Mouse (Mus musculus): ENCODE results near the gene Clec16a.

DNA sequence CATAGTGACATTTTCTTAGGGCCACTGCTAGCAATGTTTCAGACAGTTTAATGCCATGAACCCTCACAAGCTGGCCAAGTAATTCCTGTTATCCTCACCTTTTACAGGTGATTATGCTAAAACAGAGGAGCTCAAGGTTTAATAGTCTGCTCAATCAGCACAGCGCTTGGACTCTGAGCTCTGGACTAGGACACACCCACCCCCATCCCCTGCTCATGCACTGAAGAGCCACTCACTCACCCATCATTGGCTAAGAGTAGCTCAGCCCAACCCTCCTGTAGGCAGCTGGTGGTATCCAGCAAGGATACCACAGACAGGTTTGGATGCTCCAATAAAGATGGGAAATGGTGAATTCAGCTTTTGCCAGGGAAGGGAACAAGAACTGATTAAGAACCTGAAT, 111.8 kb downstream of the Clec16a start:
- no peak for TF ChIP-seq CTCF (conservative IDR thresholded peaks at IDR 0.05; ENCODE audit: insufficient read depth, insufficient read length, low read depth, low read length)
- TF ChIP-seq POLR2A (IDR thresholded peaks at IDR 0.05; ENCODE audit: low read depth, low read length) = no peak

All from kidney, adult 2 months (tissue).